Mouse (Mus musculus): ENCODE results near the gene Olfr571.
A peak's percentile ranks its signal among the peaks of the same experiment; 100 is the strongest.

The Olfr571 gene

DNA sequence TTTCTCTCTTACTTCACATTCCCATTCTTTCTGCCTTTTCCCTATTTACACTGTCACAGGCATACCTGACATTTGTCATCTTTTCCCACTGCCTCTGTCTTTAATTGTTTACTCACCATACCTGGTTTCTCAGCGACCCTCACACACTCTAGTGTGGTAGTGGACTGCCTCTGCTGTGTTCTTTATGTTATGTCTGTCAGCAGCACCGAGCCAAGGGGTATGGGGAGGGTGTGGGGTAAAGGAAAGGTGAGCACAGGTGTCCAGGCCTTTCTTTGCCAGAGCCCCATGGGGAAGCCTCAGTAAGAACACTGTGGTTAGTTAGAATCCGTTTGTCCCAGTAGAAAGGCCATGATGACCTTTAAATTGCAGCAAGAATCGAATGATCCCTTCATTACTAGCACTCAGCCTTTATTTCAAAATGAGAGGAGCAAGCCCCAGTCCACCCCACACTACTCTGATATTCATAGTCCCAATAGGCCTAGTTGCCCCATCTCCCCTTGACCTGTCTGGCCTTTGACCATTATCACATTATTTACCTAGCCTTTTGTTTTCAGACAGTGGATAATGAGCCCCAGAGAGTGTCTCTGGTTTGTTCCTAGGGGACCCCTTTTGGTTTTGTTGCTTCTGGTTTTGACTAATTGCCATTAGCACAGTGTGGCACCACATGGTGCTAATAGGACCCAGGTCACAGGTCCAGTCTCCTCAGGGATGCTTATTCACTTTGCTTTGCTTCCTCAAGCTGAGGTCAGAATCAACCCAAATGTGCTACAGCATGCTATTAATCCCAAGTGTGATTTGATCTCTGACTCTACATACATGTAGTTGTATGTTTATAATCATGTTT lies at the start of gene Olfr571:
TSS of gene Olfr571 (minus strand) at position 505 of the 844 bp plus-strand sequence.
- no peak for DNase-seq

GRCm38 (mm10) chr7:102962360-102962759 lies 45.0 kb upstream of the Olfr571 start, which contains the start of gene Olfr576:
Gene Olfr576 (plus strand): TSS chr7:102962660.
- DNase-seq, result no peak

- DNase-seq, result no peak
Measured at GRCm38 (mm10) chr7:102958593-102958992, 41.3 kb upstream of the Olfr571 start, which contains the start of gene Olfr575. Gene Olfr575 (minus strand): TSS chr7:102958775.

GRCm38 (mm10) chr7:102958137-102958536 lies 40.8 kb upstream of the Olfr571 start:
- DNase-seq, result no peak

DNA sequence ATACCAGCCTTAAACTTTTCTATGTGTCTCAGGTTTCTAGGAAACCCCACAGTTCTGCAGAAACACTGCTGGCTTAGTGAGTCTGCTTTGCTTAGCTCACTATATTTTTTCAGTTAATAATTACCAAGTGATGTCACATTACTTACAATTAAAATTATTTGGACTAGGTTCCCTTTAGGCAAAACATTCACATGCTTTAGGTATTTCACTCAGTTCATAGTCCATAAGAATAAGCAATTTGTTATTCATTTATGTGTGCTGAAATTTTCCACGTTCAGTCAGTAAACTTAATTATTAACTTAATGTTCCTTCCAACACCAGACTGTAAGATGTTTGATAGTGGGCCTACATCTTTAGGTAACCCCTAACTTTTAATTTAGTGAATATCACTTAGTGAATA lies 33.4 kb upstream of the Olfr571 start:
- DNase-seq, result no peak

DNA sequence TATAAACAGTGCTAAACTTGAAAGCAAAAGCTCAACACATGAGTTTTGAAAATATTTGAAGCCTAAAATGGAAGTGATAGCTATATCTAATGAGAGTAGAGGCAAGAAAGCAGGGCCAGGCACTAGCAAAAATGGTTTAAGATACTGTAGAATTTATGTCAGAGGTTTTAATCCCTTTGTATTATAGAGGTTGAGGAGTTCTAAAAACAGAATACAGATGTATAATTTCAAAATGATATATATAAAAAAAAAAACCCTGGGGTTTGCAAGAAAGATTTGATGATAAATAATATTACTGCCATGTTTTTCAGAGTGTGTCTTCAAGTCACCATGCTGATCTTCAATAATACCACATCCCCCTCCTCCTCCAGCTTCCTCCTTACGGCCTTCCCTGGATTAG lies 30.8 kb upstream of the Olfr571 start, which contains the start of gene Olfr574:
TSS of gene Olfr574 (plus strand) at position 301 of the 400 bp plus-strand sequence.
- no peak for DNase-seq

- DNase-seq, result no peak
Measured at GRCm38 (mm10) chr7:102943417-102943816, 26.1 kb upstream of the Olfr571 start.

DNA sequence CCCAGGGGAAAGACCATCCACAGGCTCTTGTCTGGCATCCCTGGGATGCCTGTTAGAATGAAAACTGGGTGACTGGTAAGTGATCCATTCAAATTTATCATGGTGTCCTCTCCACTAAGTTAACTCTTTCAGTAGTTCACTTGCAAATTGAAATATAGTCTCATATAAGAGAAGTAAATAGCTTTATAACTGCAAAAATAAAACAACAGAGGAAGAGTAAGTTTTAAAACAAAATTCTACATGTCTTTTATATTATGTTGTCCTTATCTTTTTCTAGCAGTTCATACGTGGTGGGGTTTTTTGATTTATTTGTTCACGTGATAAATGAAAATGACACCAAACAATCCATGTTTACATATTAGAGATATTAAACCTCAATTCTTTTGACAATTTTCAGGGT lies 25.1 kb upstream of the Olfr571 start, which contains the start of gene Olfr573-ps1:
TSS of gene Olfr573-ps1 (minus strand) at position 101 of the 400 bp plus-strand sequence.
- no peak for DNase-seq

- no peak for DNase-seq
Measured at GRCm38 (mm10) chr7:102927105-102927504, 9.8 kb upstream of the Olfr571 start.

- no peak for DNase-seq
Measured at GRCm38 (mm10) chr7:102924109-102924508, 6.8 kb upstream of the Olfr571 start, which contains the start of gene Olfr572. Gene Olfr572 (plus strand): TSS chr7:102924409.

DNA sequence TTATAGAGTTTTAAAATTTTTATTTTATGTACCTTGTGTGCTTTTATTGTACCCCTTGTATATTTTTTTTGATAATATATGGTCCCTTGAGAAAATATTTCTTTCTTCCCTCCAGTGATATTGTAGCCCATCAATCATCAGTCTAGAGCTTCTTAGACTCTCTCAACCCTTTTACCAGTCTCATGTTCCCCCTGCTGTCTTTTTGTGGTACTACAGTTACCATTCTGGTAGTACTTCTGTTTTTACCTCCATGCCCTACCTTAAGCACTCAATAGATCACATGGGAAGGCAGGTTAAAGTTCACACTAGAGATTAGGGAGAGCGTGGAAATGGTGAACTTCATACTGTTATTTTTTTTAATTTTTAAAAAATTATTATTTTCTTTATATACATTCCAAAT lies 2.3 kb upstream of the Olfr571 start:
- DNase-seq, result peak in 1 of 2 experiments; percentile 23

DNA sequence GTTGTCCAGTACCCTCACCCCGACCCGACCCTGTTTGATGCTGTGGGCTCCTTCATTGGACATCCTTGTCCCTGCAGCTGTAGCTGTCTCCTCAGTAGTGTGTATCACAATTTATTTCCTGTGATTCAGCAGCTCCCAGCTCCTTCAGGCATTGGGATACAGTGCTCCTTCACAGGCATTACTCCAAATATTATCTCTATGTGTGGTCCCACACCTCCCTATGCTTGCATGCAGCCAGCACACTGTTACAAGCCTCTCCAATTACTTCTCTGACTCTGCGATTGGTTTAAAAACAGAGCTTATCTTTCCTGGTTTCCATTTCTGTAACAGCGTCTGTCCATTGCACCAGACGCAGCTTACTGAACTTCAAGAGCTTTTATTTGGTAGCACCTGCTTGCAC lies 931 bp downstream of the Olfr571 start:
- no peak for DNase-seq

DNA sequence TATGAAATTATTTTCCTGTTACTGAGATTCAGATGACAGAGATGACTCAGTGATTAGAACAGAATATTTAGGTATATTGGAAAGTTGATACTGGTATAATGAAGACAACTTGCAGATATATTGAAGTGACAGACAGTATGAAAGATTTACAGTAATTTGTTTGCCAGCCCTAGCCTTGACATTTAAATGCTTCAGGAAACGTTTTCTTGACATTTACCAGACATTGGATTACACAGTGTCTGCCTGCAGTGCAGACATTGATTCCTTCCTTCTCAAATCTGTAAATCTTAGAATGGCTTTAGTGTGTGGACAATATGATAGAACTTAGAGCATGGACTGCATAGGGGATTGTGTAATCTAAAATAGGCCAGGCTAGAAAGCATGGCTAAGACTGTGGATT lies 2.1 kb downstream of the Olfr571 start:
- no peak for DNase-seq

- DNase-seq, result no peak
Measured at GRCm38 (mm10) chr7:102890782-102891181, 26.6 kb downstream of the Olfr571 start, which contains the start of gene Olfr569. Gene Olfr569 (minus strand): TSS chr7:102890882.

DNA sequence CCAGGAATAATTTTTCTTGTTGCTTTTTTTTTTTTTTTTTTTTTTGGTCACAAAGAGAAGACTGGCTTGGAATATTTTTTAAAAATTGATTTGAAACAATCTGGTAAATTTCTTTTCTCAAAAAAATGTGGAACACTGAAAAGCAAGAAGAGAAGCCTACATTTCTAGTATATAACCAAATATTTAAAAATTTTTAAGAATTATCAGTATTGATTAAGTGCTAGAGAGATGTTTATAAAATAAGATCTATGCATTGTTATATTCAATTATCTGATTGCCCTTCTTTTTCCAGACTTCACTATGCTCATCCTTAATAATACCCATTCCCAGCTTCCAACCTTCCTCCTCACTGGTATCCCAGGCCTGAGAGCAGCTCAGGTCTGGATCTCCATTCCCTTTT lies 40.5 kb downstream of the Olfr571 start, which contains the start of gene Olfr568:
TSS of gene Olfr568 (plus strand) at position 301 of the 400 bp plus-strand sequence.
- no peak for DNase-seq

DNA sequence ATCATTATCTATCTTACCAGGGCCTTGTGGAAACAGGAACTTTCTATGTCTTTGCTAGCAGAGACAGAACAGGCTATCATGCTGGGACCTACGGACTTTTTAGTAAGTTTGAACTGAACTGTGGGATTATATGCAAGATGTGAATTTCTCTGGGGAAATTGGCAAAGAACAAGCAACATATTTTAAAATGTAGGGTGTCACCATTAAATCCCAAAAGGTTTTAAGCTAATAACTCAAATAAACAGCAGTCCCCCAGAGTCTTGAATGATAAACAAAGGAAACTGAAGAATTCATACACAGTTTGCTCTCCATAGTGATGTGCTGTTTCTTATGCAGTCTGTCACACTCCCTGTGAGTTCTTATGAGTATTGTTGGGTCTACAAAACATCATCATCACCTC lies 58.7 kb downstream of the Olfr571 start, which contains the start of gene Olfr566:
TSS of gene Olfr566 (minus strand) at position 101 of the 400 bp plus-strand sequence.
- no peak for DNase-seq

- no peak for DNase-seq
Measured at GRCm38 (mm10) chr7:102855807-102856206, 61.5 kb downstream of the Olfr571 start.

All from cerebellum, postnatal 25 days (tissue).